Mouse (Mus musculus) CH12.LX (cell line): ENCODE measurements around the gene Six4. TPM values are rescaled to one million over a fixed set of nuclear protein-coding genes. Genes with fewer than 3 reads are reported as not detected.
"Not testable (repeated sequence)": the region's sequence is repeated elsewhere in the genome, so short reads cannot be mapped to it uniquely, and the experiment has no call there.

Experiments used
- DNase-seq: peaks from one replicate; pipeline ENCODE4 v3.0.0-alpha.2; 2013; ENCODE audit errors: extremely low read depth
- H3K27ac ChIP-seq: 2 replicates; pipeline ENCODE4 v1.5.1; 2012; ENCODE audit warnings: low read depth, mild to moderate bottlenecking, control low read depth, moderate library complexity; ENCODE audit not compliant: insufficient read depth
- H3K27me3 ChIP-seq: replicated peaks from 2 replicates; pipeline ENCODE3; 2012; ENCODE audit warnings: inconsistent platforms
- H3K36me3 ChIP-seq, 2 experiments: replicated peaks in 1 of 2; 2 replicates each; pipeline versions ENCODE3 to v1.6.1; 2012; ENCODE audit warnings: inconsistent platforms in 1 of 2, low read length in 1 of 2, mild to moderate bottlenecking in 1 of 2, mixed read lengths in 1 of 2, moderate library complexity in 1 of 2; ENCODE audit not compliant: control insufficient read depth in 1 of 2, insufficient read depth in 1 of 2
- H3K4me1 ChIP-seq, 2 experiments: 2 replicates each; pipeline ENCODE4 v1.6.1; 2012; ENCODE audit warnings: inconsistent platforms in 1 of 2, moderate library complexity in 1 of 2; ENCODE audit not compliant: insufficient read depth in 2 of 2, control insufficient read depth in 1 of 2
- H3K4me2 ChIP-seq: 2 replicates; pipeline ENCODE4 v1.6.1; 2012; ENCODE audit warnings: low read depth, mild to moderate bottlenecking, control low read depth; ENCODE audit not compliant: poor library complexity, insufficient read depth, severe bottlenecking
- H3K4me3 ChIP-seq, 3 experiments: fragments of 150-350 bp in 1 of 3; sonication (generic) in 1 of 3; replicated peaks in 1 of 3; 2 replicates each; pipeline versions ENCODE3 to v1.5.1; 2011 to 2012; ENCODE audit warnings: low read depth in 2 of 3, low read length in 2 of 3, mild to moderate bottlenecking in 2 of 3, moderate library complexity in 2 of 3, control low read depth in 1 of 3, improper control_type of control experiment in 1 of 3, inconsistent platforms in 1 of 3, mixed read lengths in 1 of 3; ENCODE audit not compliant: poor library complexity in 1 of 3
- H3K79me2 ChIP-seq: replicated peaks from 2 replicates; pipeline ENCODE4 v1.6.1; 2012; ENCODE audit warnings: mild to moderate bottlenecking, moderate library complexity; ENCODE audit not compliant: control insufficient read depth, poor library complexity, insufficient read depth, severe bottlenecking; ENCODE audit errors: extremely low read depth
- H3K9ac ChIP-seq: 2 replicates; pipeline ENCODE4 v1.6.1; 2012; ENCODE audit warnings: low read depth, mild to moderate bottlenecking, control low read depth, moderate library complexity; ENCODE audit not compliant: insufficient read depth
- H3K9me3 ChIP-seq: replicated peaks from 2 replicates; pipeline ENCODE3; 2012; ENCODE audit warnings: low read length, inconsistent platforms, mixed read lengths
- BHLHE40 ChIP-seq: IDR thresholded peaks from 2 replicates; pipeline ENCODE4 v1.6.1; 2011; ENCODE audit warnings: mild to moderate bottlenecking, low read depth, low read length, improper control_type of control experiment
- CTCF ChIP-seq, 2 experiments: IDR thresholded peaks in 1 of 2; conservative IDR thresholded peaks in 1 of 2; 2 replicates each; pipeline ENCODE4 v1.5.1; 2011 to 2012; ENCODE audit warnings: low read depth in 2 of 2, low read length in 2 of 2, improper control_type of control experiment in 1 of 2, inconsistent platforms in 1 of 2, mild to moderate bottlenecking in 1 of 2, moderate library complexity in 1 of 2
- EP300 ChIP-seq: IDR thresholded peaks from 2 replicates; pipeline ENCODE4 v1.6.1; 2011; ENCODE audit warnings: low read length, improper control_type of control experiment
- JUN ChIP-seq: IDR thresholded peaks from 2 replicates; pipeline ENCODE4 v1.6.1; 2011; ENCODE audit warnings: low read depth, mild to moderate bottlenecking, low read length, improper control_type of control experiment, moderate library complexity; ENCODE audit not compliant: insufficient read depth
- KAT2A ChIP-seq: IDR thresholded peaks from 2 replicates; pipeline ENCODE4 v1.6.1; 2012; ENCODE audit warnings: low read length, improper control_type of control experiment, inconsistent platforms; ENCODE audit not compliant: insufficient replicate concordance
- MAFK ChIP-seq: IDR thresholded peaks from 2 replicates; pipeline ENCODE4 v1.6.1; 2011; ENCODE audit warnings: low read length, improper control_type of control experiment; ENCODE audit not compliant: insufficient replicate concordance
- MEF2A ChIP-seq: IDR thresholded peaks from 2 replicates; pipeline ENCODE4 v1.6.1; 2014; ENCODE audit warnings: low read depth, mild to moderate bottlenecking, inconsistent platforms, low read length, improper control_type of control experiment, borderline replicate concordance
- NRF1 ChIP-seq: IDR thresholded peaks from 2 replicates; pipeline ENCODE4 v1.6.1; 2014; ENCODE audit warnings: low read depth, mild to moderate bottlenecking, inconsistent platforms, low read length, improper control_type of control experiment, moderate library complexity
- PAX5 ChIP-seq: IDR thresholded peaks from 2 replicates; pipeline ENCODE4 v1.6.1; 2012; ENCODE audit warnings: low read length, inconsistent platforms, mixed read lengths
- SIN3A ChIP-seq: IDR thresholded peaks from 2 replicates; pipeline ENCODE4 v1.6.1; 2012; ENCODE audit warnings: low read length, improper control_type of control experiment, inconsistent platforms
- SMC3 ChIP-seq: IDR thresholded peaks from 2 replicates; pipeline ENCODE4 v1.6.1; 2011; ENCODE audit warnings: low read depth, low read length, improper control_type of control experiment
- TBP ChIP-seq: conservative IDR thresholded peaks from 2 replicates; pipeline ENCODE4 v1.6.1; 2011; ENCODE audit warnings: low read depth, low read length, improper control_type of control experiment
- TCF12 ChIP-seq: IDR thresholded peaks from 2 replicates; pipeline ENCODE4 v1.6.1; 2014; ENCODE audit warnings: low read depth, mild to moderate bottlenecking, inconsistent platforms, low read length, improper control_type of control experiment
- UBTF ChIP-seq: IDR thresholded peaks from 2 replicates; pipeline ENCODE4 v1.6.1; 2012; ENCODE audit warnings: low read depth, mild to moderate bottlenecking, inconsistent platforms, low read length, improper control_type of control experiment, moderate library complexity
- ZMIZ1 ChIP-seq: IDR thresholded peaks from 2 replicates; pipeline ENCODE4 v1.6.1; 2012; ENCODE audit warnings: low read depth, mild to moderate bottlenecking, inconsistent platforms, low read length, improper control_type of control experiment
- dilution Hi-C: fragments of 300-500 bp; cut with MboI; formaldehyde crosslinking; loops from 2 replicates; pipeline ENCODE4 v1.14.3; 2020; ENCODE audit warnings: low sequenced_read_pairs; ENCODE audit not compliant: extremely low pct_unique_long_range_greater_than_20kb, extremely low pct_ligation_motif_present
- in situ Hi-C: fragments of 300-500 bp; cut with MboI; formaldehyde crosslinking; loops from 3 replicates; pipeline ENCODE4 v1.14.3; 2019; ENCODE audit warnings: low sequenced_read_pairs, low pct_ligation_motif_present, low pct_unique_long_range_greater_than_20kb, mixed read lengths
- polyA plus RNA-seq: library from polyadenylated mRNA; unstranded; fragments of >175 nt; gene quantifications from 2 replicates; pipeline ENCODE4 v1.2.1, GENCODE M21; 2012; ENCODE audit warnings: low read depth; ENCODE audit not compliant: insufficient read length
- total RNA-seq, 2 experiments: library from RNA; depleted of rRNA; stranded (reverse); fragments of 300-350 nt in 1 of 2; fragments of >200 nt in 1 of 2; gene quantifications; 2 replicates each; pipeline ENCODE4 v1.2.3; 2012 to 2014

Gene Six4
- total and polyA plus RNA-seq, 3 experiments, result 2.0 to 2.5 (median 2.2) TPM

- Histone ChIP-seq H3K79me2 (0 out of 2 replicates have a peak, but pooled peaks cover 3% of the 10 kb centered on the region), H3K27me3 (no peaks in the 10 kb centered on the region), H3K36me3 (peaks cover 0 to 14% of the 10 kb centered on the region in 2 experiments), H3K9me3 (peaks cover 3% of the 10 kb centered on the region), H3K4me1 (peaks cover 2 to 17% of the 10 kb centered on the region in 2 experiments; a peak in 3 of 4 replicates), H3K4me3 (no peak overlapping the region), H3K27ac (no peak overlapping the region), H3K4me2 (no peak overlapping the region), H3K9ac (no peak overlapping the region)
- in situ Hi-C loops (no loop called here), dilution Hi-C loops (no loop called here)
- no peak for TF ChIP-seq MEF2A
- TF ChIP-seq KAT2A, result no peak
- no peak for DNase-seq
Observed at GRCm38 (mm10) chr12:73160341-73160740, 47.1 kb upstream of the Six4 start.

- Histone ChIP-seq H3K79me2 (no peaks in the 10 kb centered on the region; the same call in 1 of the 2 replicates), H3K9ac (no peak overlapping the region), H3K4me1 (peaks cover 2 to 9% of the 10 kb centered on the region in 2 experiments; a peak in 3 of 4 replicates), H3K4me2 (no peak overlapping the region), H3K4me3 (no peak overlapping the region), H3K27ac (no peak overlapping the region), H3K36me3 (peaks cover 0 to 4% of the 10 kb centered on the region in 2 experiments), H3K27me3 (no peaks in the 10 kb centered on the region), H3K9me3 (no peaks in the 10 kb centered on the region)
- in situ Hi-C loops (no loop called here), dilution Hi-C loops (no loop called here)
- DNase-seq, result no peak
- no peak for TF ChIP-seq EP300
- TF ChIP-seq PAX5, result no peak
- no peak for TF ChIP-seq MAFK
- no peak for TF ChIP-seq TCF12
- no peak for TF ChIP-seq SMC3
- no peak for TF ChIP-seq JUN
- TF ChIP-seq TBP, result no peak
- TF ChIP-seq SIN3A, result no peak
- TF ChIP-seq ZMIZ1, result no peak
- TF ChIP-seq NRF1, result no peak
- no peak for TF ChIP-seq UBTF
- TF ChIP-seq BHLHE40, result no peak
- no peak for TF ChIP-seq KAT2A
Observed at GRCm38 (mm10) chr12:73154150-73154549, 40.9 kb upstream of the Six4 start.

- dilution Hi-C loops, H3K4me3 ChIP-seq: not testable (repeated sequence)
- TF ChIP-seq CTCF (conservative IDR thresholded peaks at IDR 0.05 in 1 of 2, IDR thresholded peaks at IDR 0.05 in 1 of 2; ENCODE audit: low read depth in 2 of 2, low read length in 2 of 2), result 0 out of 4 replicates have a peak, but pooled peaks of 1 of the 2 experiments have one; percentile 7
- TF ChIP-seq, all 38 proteins: peak for 1; not testable (repeated sequence) for 37
- peaks cover 0 to 10% of the 10 kb centered on the region in 2 experiments for H3K36me3 ChIP-seq
- H3K4me1 ChIP-seq, H3K4me2 ChIP-seq, H3K9ac ChIP-seq, H3K79me2 ChIP-seq, in situ Hi-C loops, DNase-seq, H3K27ac ChIP-seq, H3K27me3 ChIP-seq, H3K9me3 ChIP-seq: not testable (repeated sequence)
Observed at GRCm38 (mm10) chr12:73151038-73151437, 37.8 kb upstream of the Six4 start.
